Mouse (Mus musculus) neural tube, embryonic 10.5 days (tissue): ENCODE measurements at regions not wholly inside any gene's neighbourhood (a gene's known extent, or its start where the extent isn't known, plus 50 kb on each side); places are given as distances from the start of the nearest gene placed in this dataset.

Source experiments
- DNase-seq: peaks from one replicate; pipeline ENCODE4 v3.0.0-alpha.2; 2017; ENCODE audit warnings: low spot score; ENCODE audit errors: extremely low spot score

DNA sequence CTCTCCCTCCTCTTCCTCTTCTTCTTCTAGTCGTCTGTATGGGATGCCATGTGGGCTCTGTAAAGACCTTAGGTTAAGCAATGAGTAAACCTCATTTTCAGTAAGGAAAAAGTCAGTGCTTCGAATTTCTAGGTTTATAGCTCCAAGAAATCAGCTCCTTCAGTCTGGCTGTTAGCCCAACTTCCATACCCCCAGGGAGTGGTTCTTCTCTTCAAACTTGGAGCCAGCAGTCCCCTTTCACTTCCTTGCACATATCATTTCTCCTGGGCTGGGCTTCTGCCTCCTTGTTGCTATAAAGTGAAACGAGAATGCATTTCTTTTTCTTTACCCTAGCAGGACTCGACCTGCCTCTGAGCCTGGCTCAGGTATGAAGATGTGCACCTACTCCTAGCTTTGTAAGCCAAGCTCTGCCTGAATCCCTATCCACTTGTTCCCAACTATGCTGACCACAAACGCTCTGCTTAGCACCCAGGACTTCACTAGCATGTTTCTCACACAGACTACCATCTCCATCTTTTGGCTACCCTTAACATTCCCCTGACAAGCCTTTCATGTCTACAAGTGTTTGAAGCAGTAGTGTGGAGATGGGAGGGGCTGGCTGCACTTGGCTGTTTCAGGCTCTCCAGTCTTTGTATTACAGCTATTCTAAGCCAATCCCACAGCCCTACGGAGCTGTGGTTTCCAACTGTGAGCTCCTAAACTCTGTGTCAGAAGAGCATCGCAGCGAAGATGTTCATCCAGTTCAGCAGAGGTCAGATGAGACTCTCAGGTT, 243.8 kb upstream of the Tprg start:
- DNase-seq: no peak

DNA sequence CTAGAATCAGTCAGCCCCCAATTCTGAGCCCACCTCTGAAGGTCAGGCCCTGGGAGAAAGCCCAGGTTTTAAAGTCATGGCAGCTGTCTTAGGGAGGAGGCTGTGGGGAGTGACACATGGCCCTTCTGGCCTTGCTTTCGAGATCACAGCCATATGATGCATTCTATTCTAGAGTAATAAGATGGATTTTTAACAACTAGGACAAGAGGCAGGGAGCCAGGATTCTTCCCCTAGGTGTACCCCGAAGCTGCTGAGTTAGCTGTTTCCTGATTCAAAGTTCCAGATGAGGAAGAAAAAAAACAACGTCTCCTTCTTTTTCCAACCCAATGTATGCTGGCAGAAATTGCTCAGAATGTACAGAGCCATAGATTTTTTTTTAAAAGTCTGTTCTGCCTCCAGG, 242.0 kb upstream of the Tprg start:
- no peak for DNase-seq

DNA sequence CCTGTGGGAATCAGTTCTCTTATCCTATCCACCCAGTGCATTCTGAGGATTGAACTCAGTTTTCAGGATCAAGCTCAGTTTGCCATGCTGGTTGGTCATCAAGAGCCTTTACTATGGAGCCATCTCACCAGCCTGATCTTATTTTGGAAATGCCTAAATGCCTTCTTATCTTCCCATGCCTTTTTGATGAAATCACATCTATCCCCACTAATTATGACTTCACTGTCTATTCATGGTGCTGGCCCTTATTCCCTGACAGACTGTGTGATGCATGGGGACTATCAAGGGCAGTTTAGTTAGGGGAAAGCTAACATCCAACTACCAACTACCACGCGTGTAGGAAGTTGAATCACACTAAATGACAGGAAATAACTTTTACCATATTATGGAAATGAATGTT, 238.9 kb upstream of the Tprg start:
- DNase-seq: no peak

DNA sequence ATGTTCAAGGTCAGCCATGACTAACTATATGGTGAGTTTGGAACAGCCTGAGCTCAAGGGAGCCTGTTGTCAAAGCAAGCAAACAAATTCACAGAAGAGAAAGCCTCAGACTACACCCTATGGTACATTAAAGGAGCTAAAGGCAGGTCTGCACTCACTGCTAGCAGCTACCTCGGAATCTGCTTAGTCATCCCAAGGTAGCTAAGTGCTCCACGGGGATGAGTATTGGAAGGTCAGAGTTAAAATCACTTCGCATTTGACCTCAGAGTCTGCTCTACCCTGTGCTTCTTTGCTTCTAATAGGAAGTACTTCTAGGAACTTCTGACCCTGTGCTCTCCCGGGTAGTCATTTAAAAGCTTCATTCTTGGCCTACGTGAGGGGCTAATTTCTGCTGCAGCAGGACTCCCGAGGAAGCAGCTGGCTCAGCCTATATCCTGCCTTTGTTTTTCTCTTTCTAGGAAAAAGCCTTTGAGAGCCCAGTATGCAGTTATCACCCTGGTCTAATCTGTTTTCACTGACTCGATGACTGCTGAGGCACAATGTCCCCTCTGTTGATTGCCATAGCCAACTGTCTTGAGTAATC, 236.6 kb upstream of the Tprg start:
- no peak for DNase-seq

DNA sequence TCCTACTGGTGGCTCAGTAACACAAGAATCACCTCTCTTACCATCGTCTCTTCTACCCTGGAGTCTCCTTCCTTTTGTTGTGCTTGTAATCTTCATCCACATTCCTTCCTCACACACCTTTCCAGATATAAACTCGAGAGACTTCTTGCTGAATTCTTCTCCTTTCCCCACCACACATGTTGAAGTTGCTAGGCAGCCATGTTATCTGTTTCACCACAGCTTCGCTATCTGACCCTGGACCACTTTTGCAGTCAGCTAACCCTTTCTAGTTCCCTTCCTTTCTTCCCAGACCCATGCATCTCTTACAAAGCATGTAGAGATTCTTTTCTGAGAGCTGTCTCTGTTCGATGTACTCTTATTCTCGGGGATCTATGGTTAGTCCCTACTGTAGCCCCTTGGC, 235.6 kb upstream of the Tprg start:
- DNase-seq: no peak

DNA sequence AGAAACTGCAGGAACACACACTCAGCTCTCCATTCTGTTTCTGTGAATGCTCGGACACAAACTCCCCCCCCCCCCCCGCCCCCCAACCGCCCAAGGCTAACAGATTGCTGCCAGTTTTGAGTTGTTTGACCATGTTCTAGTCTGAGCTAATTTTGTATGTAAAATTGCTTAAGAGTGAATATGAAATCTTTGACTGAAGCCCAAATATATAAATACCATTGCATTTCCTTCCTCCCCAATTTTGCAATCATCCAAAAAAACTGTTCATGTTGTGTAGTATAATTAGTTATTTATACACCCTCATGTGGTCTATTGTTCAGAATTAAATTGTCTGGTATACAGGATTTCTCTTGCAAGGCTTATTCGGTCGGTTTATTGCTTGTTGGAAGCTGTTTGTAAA, 234.2 kb upstream of the Tprg start:
- no peak for DNase-seq

DNA sequence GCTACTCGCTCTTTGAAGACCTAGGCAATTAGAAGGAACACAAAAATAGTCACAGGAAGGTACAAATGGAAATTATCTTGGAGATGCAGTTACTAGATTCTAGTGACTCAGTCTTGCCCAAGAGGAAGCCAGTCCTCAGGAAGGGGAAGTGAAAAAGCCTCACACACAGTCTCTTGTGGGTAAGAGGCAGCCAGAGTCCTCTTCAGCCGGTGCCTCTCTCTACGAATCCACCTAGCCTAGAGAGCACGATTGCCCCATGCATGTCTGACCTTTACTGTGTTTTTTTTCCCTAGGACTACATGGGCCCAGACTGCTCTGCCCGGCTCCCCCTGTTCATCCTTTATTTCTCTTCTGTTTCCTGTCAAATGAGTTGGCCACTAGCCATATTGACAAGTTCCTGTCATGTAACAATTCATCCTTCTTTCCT, 233.7 kb upstream of the Tprg start:
- DNase-seq: no peak

DNA sequence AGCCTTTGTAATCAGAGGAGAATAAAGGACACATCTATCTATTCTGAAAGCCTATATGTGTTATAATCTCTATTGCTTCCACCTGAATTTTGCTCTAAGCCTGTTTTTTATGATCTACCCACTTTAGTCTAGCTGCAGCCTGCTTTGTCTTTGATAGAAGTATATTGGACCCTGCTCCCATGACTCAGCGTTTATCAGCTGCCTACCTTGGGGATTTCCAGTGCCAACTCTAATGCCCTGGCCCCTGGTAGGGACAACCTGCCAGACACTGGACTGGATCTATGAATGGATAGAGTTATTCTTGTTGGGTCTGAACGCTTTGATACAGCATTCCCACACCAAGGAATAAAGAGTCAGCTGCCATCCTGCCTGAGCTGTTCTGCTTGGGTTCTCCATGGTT, 232.3 kb upstream of the Tprg start:
- no peak for DNase-seq

DNA sequence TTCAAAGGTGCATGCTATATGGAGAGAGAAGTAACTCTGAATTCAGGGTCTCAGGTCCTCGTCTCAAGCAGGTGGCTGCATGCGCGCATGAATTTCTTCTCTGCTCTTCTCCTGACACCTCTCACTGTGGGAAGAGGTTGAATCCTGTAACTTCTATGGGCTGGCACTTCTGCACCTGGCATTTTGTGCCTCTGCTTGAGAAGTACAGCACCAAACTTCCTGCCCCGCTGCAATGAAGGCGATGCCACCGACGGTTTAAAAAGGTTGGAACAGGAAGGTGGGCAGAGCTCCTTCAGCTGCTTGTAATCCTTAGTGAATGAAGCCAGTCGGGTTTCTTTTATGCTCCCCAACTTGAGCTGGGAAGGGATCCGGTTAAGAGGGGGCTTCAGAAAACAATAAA, 231.2 kb upstream of the Tprg start:
- no peak for DNase-seq

DNA sequence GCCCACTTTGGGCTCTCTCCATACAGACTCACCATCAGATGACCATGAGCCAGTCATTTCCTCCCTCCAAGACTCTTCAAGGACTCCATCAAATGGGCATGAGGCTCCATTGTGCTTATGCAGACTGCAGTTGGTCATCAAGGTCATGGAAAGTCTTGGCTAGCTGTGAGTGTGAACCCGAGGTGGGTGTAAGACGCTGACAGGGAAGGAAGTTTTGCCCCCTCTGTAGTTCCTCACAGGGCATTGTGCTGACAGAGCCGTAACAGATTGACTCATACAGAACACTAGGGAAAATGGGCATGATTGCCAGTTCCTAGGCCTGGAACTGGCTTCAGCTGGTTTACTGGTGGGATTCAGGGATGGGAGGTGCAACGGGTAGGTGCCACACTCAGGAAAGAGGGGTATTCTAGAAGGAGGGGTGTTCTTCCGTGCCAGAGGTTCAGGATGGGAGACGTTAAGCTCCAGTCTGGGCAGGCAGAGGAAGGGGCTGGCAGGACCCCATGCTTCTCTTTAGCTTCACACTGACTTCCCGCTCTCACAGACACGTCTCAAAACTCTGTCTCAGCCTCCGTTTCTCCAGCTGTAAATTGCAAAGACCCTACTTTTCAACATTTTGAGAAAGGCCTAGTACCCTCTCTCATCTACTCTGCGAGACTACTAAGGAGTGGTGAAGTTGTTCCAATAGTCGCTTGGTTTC, 228.4 kb upstream of the Tprg start:
- peak; percentile 32 for DNase-seq

DNA sequence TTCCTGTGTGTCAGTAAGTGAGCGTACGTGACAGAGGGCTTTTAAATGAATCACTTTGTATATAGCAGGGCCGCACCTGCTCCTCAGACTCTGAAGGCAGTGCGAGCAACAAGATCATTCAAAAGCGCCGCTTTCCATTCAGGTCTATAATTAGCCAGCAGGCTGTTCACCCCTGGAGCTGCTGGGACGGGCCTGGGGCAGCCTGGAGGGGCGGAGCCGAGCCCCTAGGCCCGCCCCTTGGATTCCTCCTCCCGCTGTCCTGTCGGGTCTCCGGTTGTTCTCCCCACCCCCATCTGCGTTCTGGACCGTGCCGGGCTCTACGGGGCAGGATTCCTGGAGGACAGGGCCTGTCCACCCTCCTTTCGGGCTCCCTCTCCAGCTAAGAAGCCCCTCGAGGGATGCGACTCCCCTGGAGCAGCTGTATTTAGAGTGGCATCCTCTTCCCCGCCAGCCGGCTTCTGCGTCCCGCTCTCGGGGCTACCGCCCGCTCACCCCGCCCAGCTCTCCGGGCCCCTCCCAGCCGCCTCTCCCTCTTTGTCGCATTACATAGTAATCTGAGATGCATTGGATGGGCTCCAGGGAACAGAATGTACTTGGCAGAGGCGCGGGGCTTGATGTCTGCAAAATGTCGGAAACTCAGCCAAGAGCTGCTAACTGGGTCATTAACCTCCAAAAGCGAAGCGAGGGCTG, 227.7 kb upstream of the Tprg start:
- DNase-seq: peak; percentile 90

DNA sequence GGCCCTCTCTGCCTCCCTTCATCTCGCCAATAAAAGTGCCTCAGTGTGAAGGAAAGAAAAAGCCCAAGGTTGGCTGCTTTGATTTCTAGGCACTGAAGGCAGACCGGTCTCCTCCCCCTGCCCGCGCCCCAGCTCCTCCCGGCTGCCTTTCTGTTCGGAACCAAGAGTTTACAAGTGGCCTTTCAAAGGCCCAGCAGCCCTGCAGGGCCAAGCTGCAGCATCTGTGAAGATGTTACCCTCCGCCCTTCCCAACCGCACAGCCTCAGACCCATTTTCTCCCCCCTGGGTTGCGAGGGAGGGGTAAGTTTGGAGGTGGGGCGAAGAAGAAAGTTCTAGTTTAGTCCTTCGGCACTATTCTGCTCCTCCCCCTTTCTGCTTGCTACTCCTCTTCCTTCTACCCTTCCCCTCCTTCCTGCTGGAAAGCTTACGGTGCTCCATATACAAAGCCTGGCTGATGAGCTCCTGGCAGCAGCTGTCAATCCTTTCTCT, 227.1 kb upstream of the Tprg start:
- DNase-seq: no peak

DNA sequence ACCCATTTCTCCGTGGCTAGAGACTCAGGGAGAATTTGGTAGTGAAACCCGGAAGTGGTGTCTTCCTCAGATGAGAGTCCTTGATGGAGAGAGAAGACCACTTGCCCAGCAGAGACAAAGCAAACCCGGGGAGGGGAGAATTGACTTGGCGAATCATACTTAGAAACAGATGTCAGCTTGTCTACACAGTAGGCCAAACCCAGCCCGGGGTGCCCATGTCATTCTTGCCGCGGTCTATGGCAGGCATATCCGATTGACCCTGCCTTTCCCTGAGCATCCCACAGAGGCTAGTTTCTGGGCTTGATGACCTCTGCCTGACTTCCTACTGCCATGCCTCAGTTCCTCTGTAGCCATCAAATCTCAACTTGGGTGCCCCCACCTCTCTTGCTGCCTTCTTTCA, 226.4 kb upstream of the Tprg start:
- no peak for DNase-seq

DNA sequence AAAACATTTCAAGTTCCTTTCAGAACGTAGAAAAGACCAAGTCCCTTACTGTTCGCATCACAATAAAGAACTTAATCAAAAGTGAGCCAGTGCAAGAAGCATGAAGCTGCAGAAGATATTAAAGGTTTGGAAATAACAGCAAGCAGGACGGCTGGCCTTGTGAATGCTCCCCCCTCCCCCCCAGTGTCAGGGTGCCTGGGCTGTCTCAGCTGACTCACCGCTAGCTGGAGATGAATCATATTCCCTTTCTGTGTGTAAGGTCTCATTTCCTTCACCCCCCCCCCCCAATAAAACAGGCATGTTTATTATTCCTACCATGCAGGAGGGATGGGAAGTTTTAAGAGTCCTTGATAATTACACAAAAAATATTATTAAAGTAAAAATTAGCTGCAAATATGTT, 225.0 kb upstream of the Tprg start:
- DNase-seq: no peak

DNA sequence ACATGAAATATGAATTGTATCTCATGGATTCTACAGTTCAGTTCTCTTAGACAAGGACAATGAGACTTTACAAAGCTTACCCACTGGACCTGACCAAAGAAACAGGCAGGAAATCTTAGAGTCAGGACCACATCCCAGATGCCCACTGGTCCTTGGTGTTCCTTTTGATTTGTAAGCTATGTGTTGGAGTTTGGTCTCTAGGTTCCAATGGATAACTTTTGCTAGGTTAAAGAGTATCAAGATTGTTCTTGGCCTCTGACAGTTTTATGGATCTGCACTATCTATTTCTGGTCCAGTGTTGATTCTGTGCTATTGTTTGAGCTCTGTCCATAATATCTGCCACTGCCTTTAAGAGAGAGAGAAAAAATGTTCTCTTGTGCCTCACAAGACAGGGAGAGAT, 222.6 kb upstream of the Tprg start:
- DNase-seq: no peak

DNA sequence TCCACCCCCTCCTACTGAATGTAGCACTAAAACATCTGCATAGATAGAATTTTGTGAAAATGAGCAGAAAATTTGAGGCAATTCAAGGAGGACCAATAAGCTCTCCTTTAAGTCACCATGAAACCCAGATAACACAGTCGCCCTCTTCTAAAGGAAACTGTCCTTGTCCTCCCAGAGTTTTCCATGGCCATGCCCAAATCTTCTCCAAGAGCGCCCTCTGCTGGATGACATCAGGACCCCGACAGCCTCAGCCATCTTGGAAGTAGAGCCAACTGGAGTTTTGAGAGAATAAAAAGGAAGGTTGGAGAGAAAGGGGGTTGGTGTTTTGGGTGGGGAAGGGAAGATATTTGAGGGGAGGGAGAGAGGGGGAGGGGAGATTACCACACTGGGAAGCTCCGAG, 222.1 kb upstream of the Tprg start:
- DNase-seq: peak; percentile 93

DNA sequence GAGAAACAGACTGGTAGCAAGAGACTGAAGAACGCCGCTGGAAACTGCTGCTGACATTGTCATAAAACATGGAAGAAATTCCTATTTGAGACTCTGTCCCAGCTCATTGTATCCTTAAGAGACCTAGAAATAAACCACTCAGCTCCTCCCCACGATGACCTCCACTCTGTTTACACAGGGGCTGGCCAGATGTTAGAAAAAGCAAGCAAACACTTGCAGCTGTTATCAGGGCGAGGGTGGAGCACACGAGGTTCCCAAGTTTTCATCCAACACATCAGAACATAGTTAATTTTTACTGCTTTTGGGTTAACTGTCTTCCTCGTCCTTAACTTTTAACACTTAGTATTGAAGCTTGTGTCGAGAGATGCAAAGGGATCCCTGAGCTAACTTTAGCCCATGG, 219.8 kb upstream of the Tprg start:
- no peak for DNase-seq

DNA sequence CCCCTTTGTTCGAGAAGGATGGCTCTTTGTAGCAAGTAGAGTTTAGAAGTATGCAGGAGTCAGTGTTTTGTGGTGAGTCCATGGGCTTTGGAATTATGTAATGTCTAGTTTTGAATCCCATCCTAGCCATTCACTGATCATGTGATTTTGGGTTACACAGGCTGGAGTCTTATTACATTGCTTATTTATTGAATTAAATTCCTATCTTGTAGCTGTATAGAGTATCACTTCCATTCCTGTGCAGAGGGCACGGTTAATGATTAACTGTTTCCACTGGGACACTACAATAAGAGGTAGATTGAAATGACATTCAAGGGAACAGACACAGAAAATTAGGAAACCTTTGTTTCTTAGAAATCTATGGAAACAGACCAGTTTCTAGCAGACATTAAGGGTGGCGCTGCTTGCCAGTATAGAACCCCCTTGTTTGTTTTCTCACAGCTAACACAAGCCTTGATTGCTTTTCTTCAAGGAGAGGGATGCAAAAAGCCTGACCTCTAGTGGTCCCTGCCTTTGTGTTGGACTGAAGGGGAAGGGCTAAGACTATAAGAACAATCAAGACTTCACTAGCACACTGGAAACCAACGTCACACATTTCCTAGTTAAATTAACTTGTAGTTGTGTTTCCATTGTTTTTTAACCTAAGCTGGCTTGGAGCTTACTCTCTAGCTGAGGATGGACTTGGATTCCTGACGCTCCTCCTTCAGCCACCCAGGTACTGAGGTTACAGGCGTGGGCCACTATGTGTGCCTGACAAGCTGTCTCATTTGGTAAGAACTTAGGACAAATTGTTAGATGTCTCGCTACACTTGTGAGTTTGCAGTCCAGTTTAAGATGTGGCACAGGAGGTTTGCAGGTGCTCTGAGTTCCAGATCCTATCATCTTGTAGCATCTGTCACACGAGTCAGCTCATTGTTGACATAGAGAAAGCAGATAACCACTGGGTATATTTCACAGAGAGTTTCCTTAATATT, 219.1 kb upstream of the Tprg start:
- no peak for DNase-seq

DNA sequence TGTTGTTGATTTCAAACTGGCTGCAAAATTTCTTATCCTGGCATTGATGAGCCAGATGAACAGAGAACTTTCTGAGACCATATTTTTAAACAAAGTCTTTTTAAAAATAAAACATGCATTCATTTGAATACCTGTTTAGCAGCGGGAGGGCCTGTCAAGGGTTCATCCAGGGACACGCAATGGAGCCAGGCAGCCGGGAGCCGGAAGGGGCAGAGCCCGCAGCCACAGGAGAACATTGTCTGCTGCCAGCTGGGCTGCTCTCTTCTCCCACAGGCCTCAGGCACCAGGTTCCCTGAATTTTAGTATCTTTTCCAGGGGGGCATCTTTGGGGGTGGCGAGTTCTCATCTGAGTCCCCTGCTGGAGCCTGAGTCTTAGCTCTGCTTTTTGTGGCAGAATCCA, 205.8 kb upstream of the Tprg start:
- DNase-seq: no peak

DNA sequence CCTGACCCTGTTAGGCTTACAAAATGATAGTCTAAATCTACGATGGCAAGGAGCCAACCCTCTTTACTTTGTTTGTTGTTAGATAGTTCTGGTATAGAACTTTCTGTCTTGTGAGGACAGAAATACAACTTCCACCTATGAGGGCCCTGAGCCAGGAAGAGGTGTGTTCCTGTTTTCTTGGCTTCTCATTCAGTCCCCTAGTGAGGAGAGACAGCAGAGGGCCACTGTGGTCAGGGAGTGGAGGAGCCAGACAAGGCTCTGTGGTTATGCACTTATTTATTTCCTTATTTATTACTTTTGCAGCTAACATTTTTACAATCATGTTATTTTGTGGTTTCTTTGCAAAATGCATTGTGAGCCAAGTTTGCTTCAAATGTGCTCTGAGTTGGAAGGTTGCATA, 202.9 kb upstream of the Tprg start:
- no peak for DNase-seq
